Mouse (Mus musculus) erythroblast, embryonic 14.5 days (primary cell): ENCODE measurements at regions not wholly inside any gene's neighbourhood (a gene's known extent, or its start where the extent isn't known, plus 50 kb on each side); places are given as distances from the start of the nearest gene placed in this dataset.

Experiments
- H3K27me3 ChIP-seq: 2 replicates; pipeline ENCODE4 v1.6.1; 2012; ENCODE audit warnings: inconsistent platforms; ENCODE audit not compliant: control insufficient read depth
- H3K36me3 ChIP-seq: 2 replicates; pipeline ENCODE4 v1.6.1; 2012; ENCODE audit warnings: mild to moderate bottlenecking, inconsistent platforms; ENCODE audit not compliant: control insufficient read depth
- H3K4me1 ChIP-seq: 2 replicates; pipeline ENCODE4 v1.6.1; 2012; ENCODE audit warnings: inconsistent platforms; ENCODE audit not compliant: control insufficient read depth
- H3K4me3 ChIP-seq: replicated peaks from 2 replicates; pipeline ENCODE3; 2012; ENCODE audit warnings: moderate library complexity, mild to moderate bottlenecking, inconsistent platforms
- H3K9me3 ChIP-seq: 2 replicates; pipeline ENCODE4 v1.6.1; 2012; ENCODE audit warnings: low read length, inconsistent platforms, mixed read lengths; ENCODE audit not compliant: control insufficient read depth
- GATA1 ChIP-seq: IDR thresholded peaks from 2 replicates; pipeline ENCODE4 v1.6.1; 2012; ENCODE audit warnings: low read length, inconsistent platforms, mixed read lengths
- TAL1 ChIP-seq: IDR thresholded peaks from 3 replicates; pipeline ENCODE4 v1.6.1; 2012; ENCODE audit warnings: low read length, inconsistent platforms, mixed read lengths

DNA sequence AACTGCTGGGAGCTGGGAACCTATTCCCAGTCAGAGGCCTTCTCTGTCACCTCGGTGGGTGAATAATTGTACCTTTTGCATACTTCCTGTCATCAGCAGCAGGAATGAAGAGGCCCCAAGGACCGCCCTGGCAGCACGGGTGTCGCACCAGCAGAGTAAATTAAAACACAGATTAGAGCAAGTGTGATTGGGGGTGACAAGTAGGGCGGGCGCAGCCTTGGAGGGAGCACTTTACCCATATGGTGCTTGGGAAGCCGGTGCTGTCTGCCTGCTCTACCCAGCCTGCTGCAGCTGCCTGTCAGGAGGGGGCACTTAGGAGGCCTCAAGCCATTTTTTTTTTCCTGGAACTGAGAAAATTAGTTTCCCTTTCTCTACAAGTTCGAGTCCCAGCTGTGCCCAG lies 264.6 kb upstream of the Irx3 start:
- Histone ChIP-seq H3K4me3 (no peak overlapping the region), H3K36me3 (no peaks in the 10 kb centered on the region), H3K4me1 (no peaks in the 10 kb centered on the region), H3K9me3 (no peaks in the 10 kb centered on the region), H3K27me3 (peaks cover 41% of the 10 kb centered on the region)
- TF ChIP-seq TAL1 (no peak), GATA1 (no peak)

DNA sequence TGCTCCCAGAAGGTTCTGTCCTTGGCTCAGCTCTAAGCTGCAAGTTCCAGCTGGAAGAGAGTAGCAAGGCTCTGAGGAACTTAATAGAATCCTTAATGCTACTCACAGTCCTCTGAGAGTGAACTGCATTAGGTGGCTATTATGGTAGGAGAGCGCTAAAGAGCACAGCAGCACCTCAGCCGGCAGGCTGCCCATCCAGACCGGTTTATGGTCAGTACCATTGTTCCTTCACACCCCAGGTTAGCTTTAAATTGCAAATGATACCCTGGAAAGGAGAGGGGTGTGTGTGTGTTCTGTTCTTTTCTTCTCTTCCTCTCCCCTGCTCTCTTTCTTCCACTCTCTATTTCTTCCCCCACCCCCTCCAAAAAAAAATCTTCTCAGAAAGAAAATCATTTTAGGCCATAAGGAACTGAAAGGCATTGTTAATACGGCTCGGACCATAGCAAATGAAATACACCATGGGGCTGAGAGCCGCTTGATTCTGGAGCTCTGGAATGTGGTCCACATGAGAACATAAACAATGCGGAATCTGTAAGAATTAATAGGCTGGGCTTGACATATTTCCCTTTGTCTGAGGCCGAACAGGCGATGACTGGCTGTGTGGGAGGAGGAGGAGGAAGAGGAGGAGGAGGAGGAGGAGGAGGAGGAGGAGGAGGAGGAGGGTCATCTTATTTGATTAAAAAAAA lies 263.8 kb upstream of the Irx3 start:
- Histone ChIP-seq H3K4me3 (no peak overlapping the region), H3K36me3 (no peaks in the 10 kb centered on the region), H3K27me3 (peaks cover 38% of the 10 kb centered on the region), H3K9me3 (no peaks in the 10 kb centered on the region), H3K4me1 (no peaks in the 10 kb centered on the region)
- no peak for TF ChIP-seq TAL1
- TF ChIP-seq GATA1, result no peak

DNA sequence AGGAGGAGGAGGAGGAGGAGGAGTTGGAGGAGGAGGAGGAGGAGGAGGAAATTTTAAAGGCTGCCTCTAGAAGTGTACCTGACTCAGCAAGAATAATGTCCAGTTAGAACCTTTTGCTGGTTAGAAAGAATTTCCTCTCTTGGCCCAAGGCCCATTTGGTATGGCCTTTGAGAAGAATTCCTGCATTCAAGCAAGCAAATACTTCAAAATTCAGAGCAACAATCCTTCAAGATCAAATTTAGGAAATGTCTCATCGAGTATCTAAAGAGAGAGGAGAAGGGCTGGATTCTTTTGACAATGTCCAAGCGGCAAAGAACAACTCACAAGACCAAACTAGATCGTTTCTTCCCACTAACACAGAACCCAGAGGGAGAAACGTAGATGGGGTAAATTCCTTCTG lies 263.1 kb upstream of the Irx3 start:
- H3K9me3 ChIP-seq, result no peaks in the 10 kb centered on the region
- no peaks in the 10 kb centered on the region for H3K36me3 ChIP-seq

DNA sequence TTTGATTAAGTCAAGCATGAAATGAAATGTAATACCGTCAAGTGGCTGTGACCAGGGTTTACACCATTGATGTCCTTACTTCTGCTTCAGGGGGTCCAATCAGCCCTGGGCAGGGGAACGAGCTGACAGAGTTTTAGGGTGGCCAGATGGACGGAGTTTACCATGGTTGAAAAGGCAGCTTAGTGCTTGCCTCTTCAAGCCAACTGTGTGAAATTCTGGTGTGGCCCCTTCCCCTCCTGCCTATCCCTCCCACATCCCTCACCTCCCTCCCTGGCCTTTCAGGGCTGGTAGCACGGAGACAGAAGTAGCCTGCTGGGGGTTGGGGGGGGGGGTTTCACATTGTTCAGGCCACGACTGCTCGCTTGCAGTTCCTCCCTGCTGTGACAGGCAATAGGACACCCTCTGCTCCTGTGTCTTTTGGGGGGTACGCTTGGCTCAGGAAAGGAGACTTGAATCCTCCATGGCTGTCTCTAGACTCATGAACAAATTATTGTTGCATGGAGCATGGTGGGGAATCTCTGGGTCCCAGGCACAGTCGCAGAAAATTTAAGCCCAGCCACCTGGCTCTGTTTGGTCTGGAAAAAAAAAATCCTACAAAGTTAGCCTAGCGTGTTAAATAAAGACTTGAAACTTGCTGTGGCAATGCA lies 262.4 kb upstream of the Irx3 start:
- Histone ChIP-seq H3K36me3 (no peaks in the 10 kb centered on the region), H3K9me3 (no peaks in the 10 kb centered on the region), H3K27me3 (peaks cover 32% of the 10 kb centered on the region), H3K4me3 (no peak overlapping the region), H3K4me1 (no peaks in the 10 kb centered on the region)
- TF ChIP-seq TAL1 (no peak), GATA1 (no peak)

More for the DNA sequence above, 263.1 kb upstream of the Irx3 start:
- no peak overlapping the region for H3K4me3 ChIP-seq
- H3K4me1 ChIP-seq, result no peaks in the 10 kb centered on the region
- peaks cover 35% of the 10 kb centered on the region for H3K27me3 ChIP-seq
- TF ChIP-seq TAL1 (no peak), GATA1 (no peak)

DNA sequence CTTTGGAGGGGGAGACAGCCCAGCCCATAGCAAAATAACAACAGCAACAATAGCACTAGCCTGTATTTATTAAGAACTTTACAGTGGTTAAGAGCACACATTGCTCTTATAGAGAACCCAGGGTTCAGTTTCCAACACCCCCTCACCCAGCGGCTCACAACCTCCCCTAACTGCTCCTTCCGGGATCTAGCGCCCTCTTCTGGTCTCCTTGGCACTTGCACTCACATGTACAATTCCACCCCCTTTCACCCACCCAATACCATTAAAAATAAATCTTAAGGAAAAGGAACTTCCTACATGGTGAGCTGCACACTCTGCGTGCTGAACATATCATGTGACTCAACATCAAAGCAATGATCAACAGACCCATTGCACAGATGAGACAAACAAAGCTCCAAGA lies 261.5 kb upstream of the Irx3 start:
- H3K9me3 ChIP-seq, result no peaks in the 10 kb centered on the region
- peaks cover 28% of the 10 kb centered on the region for H3K27me3 ChIP-seq
- H3K36me3 ChIP-seq, result no peaks in the 10 kb centered on the region
- no peak overlapping the region for H3K4me3 ChIP-seq
- no peak for TF ChIP-seq TAL1
- no peak for TF ChIP-seq GATA1
- no peaks in the 10 kb centered on the region for H3K4me1 ChIP-seq

DNA sequence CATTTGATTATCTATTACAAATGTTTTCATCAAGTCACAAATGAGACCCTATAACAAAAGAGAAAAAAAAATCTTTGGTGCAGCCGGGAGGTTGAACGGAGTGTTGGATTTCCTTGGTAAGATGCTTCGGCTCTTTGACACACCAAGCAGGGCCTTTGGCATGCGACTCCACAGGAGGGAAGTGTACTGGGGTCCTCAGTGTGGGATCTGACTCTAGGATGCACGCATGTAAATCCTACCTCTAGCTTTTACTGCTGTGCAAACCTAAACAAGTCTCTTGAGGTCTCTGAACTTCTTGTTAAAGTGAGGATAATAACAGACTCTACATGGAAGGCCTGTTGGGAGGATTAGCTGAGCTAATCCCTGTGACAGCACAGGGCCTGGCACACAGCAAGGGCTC lies 257.6 kb upstream of the Irx3 start:
- peaks cover 10% of the 10 kb centered on the region for H3K27me3 ChIP-seq
- TF ChIP-seq TAL1, result no peak
- no peak for TF ChIP-seq GATA1
- no peaks in the 10 kb centered on the region for H3K4me1 ChIP-seq
- no peak overlapping the region for H3K4me3 ChIP-seq
- no peaks in the 10 kb centered on the region for H3K9me3 ChIP-seq
- no peaks in the 10 kb centered on the region for H3K36me3 ChIP-seq

DNA sequence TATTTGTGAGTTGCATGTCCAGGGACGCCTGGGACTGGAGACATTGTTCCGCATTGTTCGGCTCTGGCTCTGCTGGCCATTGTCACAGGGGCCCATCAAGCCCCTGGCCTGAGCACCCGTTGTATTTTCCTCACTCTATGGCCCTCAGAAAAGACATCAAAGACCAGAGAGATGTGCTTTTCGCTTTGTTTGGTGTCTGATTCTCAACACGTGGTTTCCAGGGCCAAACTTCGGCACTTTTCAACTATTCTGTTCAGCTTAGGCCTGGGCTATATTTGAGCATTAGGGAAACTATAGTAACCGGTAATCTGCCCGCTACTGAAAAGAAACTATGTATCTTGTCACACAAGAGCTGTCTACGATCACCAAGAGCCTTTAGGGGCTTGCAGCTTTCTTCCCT lies 257.1 kb upstream of the Irx3 start:
- H3K4me1 ChIP-seq, result no peaks in the 10 kb centered on the region
- peaks cover 4% of the 10 kb centered on the region for H3K27me3 ChIP-seq
- H3K36me3 ChIP-seq, result no peaks in the 10 kb centered on the region
- H3K4me3 ChIP-seq, result no peak overlapping the region
- TF ChIP-seq TAL1 (no peak), GATA1 (no peak)
- H3K9me3 ChIP-seq, result no peaks in the 10 kb centered on the region

DNA sequence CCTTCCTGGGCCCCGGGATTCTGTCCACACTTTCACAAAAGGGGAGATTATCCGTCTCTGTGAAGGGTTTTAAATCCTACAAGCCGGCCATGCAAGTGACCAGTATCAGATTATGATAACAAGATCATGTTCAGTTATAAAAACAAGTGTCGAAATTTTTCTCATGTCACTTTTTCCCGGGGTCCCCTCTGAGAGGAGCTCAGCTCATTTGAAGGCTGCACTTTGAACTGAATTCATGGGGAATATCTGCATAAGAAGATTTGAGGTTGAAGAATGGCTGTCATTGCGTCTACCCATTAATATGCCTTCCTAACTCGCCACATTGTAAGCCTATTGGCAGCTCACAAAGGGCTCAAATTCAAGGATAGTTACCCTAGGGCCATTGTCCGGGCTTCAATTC lies 256.0 kb upstream of the Irx3 start:
- H3K4me3 ChIP-seq, result no peak overlapping the region
- no peaks in the 10 kb centered on the region for H3K36me3 ChIP-seq
- H3K9me3 ChIP-seq, result no peaks in the 10 kb centered on the region
- H3K4me1 ChIP-seq, result no peaks in the 10 kb centered on the region
- no peaks in the 10 kb centered on the region for H3K27me3 ChIP-seq
- TF ChIP-seq GATA1 (no peak), TAL1 (no peak)

DNA sequence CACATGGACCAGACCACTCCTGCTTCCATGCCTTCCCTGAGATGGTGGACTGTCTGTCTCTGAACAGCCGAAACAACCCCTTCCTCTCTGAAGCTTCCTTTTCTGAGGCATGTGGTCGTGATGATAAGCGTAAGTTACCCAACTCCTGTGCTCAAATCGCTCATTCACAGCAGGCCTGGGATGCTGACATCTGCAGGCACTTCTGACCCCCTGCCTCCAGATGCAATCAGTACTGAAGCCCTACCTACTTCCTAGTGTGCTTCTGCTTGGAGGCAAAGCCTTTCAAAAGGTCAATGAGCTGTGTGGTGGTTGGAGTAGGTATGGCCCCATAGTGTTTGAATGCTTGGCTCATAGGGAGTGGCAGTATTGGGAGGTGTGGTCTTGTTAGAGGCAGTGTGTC lies 253.7 kb upstream of the Irx3 start:
- Histone ChIP-seq H3K4me1 (no peaks in the 10 kb centered on the region), H3K4me3 (no peak overlapping the region), H3K36me3 (no peaks in the 10 kb centered on the region), H3K9me3 (0 out of 2 replicates have a peak, but pooled peaks cover 2% of the 10 kb centered on the region), H3K27me3 (no peaks in the 10 kb centered on the region)
- TF ChIP-seq GATA1, result no peak
- no peak for TF ChIP-seq TAL1
